9 mouse cellular contexts compared by ENCODE assay signal in genomic region chr17:25571453-25571820, GRCm38 (mm10). TPM values are rescaled to one million over a fixed set of nuclear protein-coding genes. Genes with fewer than 3 reads are reported as not detected.
DNase-seq lines count a peak whose midpoint lies in the region; ATAC-seq and TF ChIP-seq lines count a peak whose summit lies in the region.
"Had no signal": no experiment of that assay in that cellular context is flagged by ENCODE, and none has a peak within 500 bp of the region (broad histone marks: within the 10 kb centered on the region; RNA-seq: fewer than 3 reads in every experiment).

No protein-coding gene starts in this region.

- no peak for DNase-seq in heart, postnatal 25 days (ENCODE audit: low spot score)
- no peak for DNase-seq in ES-E14 (ENCODE audit: low read depth, low spot score)
- no peak for DNase-seq in hindbrain, embryonic 11.5 days (ENCODE audit: low spot score)
- no peak for DNase-seq in midbrain, embryonic 10.5 days (ENCODE audit: low spot score)
- no peak for DNase-seq in urinary bladder, postnatal 4 days (ENCODE audit: low spot score in 2 of 2)
- no peak for DNase-seq in cerebellum, adult 8-10 months
- DNase-seq in left cerebral cortex, adult 18-20 months (ENCODE audit: low spot score in 2 of 2) = no peak

- WGBS in heart, embryonic 11.5 days (ENCODE audit: insufficient replicate concordance) = 4% methylated on average over 8 of the region's 8 CpGs
- 1% methylated on average over 8 of the region's 8 CpGs for WGBS in hindbrain, embryonic 11.5 days
- WGBS in midbrain, embryonic 10.5 days = 3% methylated on average over 8 of the region's 8 CpGs

- in situ Hi-C loops in ES-E14 (cut with MboI; ENCODE audit: low sequenced_read_pairs in 2 of 2, unreplicated experiment in 2 of 2) = no loop called here

- peak overlapping the region; percentile 98 for H3K4me2 ChIP-seq in heart, embryonic 11.5 days
- peak overlapping the region; percentile 99 for H3K4me2 ChIP-seq in hindbrain, embryonic 11.5 days (replicated peaks; ENCODE audit: low read depth, low read length)

- H3K9me3 ChIP-seq in heart, embryonic 11.5 days (replicated peaks; ENCODE audit: control insufficient read depth, low read length) = no peaks in the 10 kb centered on the region
- H3K9me3 ChIP-seq in ES-E14 (ENCODE audit: control insufficient read depth, insufficient read depth, low read depth, low read length) = no peaks in the 10 kb centered on the region
- H3K9me3 ChIP-seq in hindbrain, embryonic 11.5 days (ENCODE audit: control insufficient read depth, low read length) = no peaks in the 10 kb centered on the region
- H3K9me3 ChIP-seq in midbrain, embryonic 10.5 days (replicated peaks) = no peaks in the 10 kb centered on the region

- peaks cover 26% of the 10 kb centered on the region for H3K4me1 ChIP-seq in heart, embryonic 11.5 days (ENCODE audit: control insufficient read depth, insufficient read depth, low read length)
- H3K4me1 ChIP-seq in ES-E14 (ENCODE audit: control insufficient read depth in 2 of 2, insufficient read depth in 2 of 2, low read length in 2 of 2, poor library complexity in 1 of 2) = peaks cover 0 to 3% of the 10 kb centered on the region in 2 experiments; a peak in 1 of 4 replicates
- peaks cover 20% of the 10 kb centered on the region for H3K4me1 ChIP-seq in hindbrain, embryonic 11.5 days (replicated peaks; ENCODE audit: control insufficient read depth, insufficient read depth, low read length)
- peaks cover 58% of the 10 kb centered on the region for H3K4me1 ChIP-seq in midbrain, embryonic 10.5 days

- peak overlapping the region; percentile 68 for H3K4me3 ChIP-seq in heart, embryonic 11.5 days (ENCODE audit: low read depth, low read length)
- peak overlapping the region; percentile 55 to 91 for H3K4me3 ChIP-seq in ES-E14 (ENCODE audit: insufficient read depth in 1 of 2, low read depth in 1 of 2, low read length in 2 of 2, poor library complexity in 1 of 2, severe bottlenecking in 1 of 2)
- H3K4me3 ChIP-seq in hindbrain, embryonic 11.5 days (ENCODE audit: low read depth, low read length) = peak overlapping the region; percentile 53
- H3K4me3 ChIP-seq in midbrain, embryonic 10.5 days = peak overlapping the region; percentile 63

- ATAC-seq in heart, embryonic 11.5 days (replicated peaks; ENCODE audit: insufficient number of reproducible peaks, low FRiP score, low TSS enrichment) = no peak
- ATAC-seq in hindbrain, embryonic 11.5 days (ENCODE audit: low FRiP score) = no peak

- peaks cover 36% of the 10 kb centered on the region for H3K27me3 ChIP-seq in heart, embryonic 11.5 days (ENCODE audit: control insufficient read depth, insufficient read depth, low read length)
- peaks cover 14% of the 10 kb centered on the region for H3K27me3 ChIP-seq in hindbrain, embryonic 11.5 days (ENCODE audit: control insufficient read depth, insufficient read depth, low read length)
- peaks cover 87% of the 10 kb centered on the region for H3K27me3 ChIP-seq in midbrain, embryonic 10.5 days (ENCODE audit: low read depth, poor library complexity, severe bottlenecking)

- intact Hi-C loops in heart, postnatal 25 days (cut with DNase I) = no loop called here

- H3K36me3 ChIP-seq in heart, embryonic 11.5 days (ENCODE audit: control insufficient read depth, insufficient read depth, low read length) = no peaks in the 10 kb centered on the region
- no peaks in the 10 kb centered on the region for H3K36me3 ChIP-seq in ES-E14 (ENCODE audit: control insufficient read depth, insufficient read depth, low read length, poor library complexity, severe bottlenecking)
- H3K36me3 ChIP-seq in hindbrain, embryonic 11.5 days (ENCODE audit: control insufficient read depth, insufficient read depth, low read length) = no peaks in the 10 kb centered on the region
- H3K36me3 ChIP-seq in midbrain, embryonic 10.5 days = 0 out of 2 replicates have a peak, but pooled peaks cover 4% of the 10 kb centered on the region

- H3K9ac ChIP-seq in heart, embryonic 11.5 days (ENCODE audit: low read depth, low read length) = peak overlapping the region; percentile 52; the same call in 1 of the 2 replicates
- peak overlapping the region; percentile 18 for H3K9ac ChIP-seq in ES-E14 (ENCODE audit: insufficient read depth, low read depth, low read length, poor library complexity, severe bottlenecking)
- H3K9ac ChIP-seq in hindbrain, embryonic 11.5 days (ENCODE audit: low read depth, low read length) = peak overlapping the region; percentile 45; the same call in 1 of the 2 replicates

- H3K27ac ChIP-seq in heart, embryonic 11.5 days (ENCODE audit: low read depth, low read length) = no peak overlapping the region
- no peak overlapping the region for H3K27ac ChIP-seq in ES-E14 (ENCODE audit: insufficient read depth, low read depth, low read length, poor library complexity, severe bottlenecking)
- H3K27ac ChIP-seq in hindbrain, embryonic 11.5 days (ENCODE audit: low read depth, low read length) = no peak overlapping the region
- H3K27ac ChIP-seq in midbrain, embryonic 10.5 days (replicated peaks) = peak overlapping the region; percentile 77

TF ChIP-seq in ES-E14, 5 proteins besides CTCF, POLR2A, EP300 and RAD21:
- TF ChIP-seq MAFK (IDR thresholded peaks at IDR 0.05; ENCODE audit: insufficient read depth, low read depth, low read length) (no peak), ZC3H11A (IDR thresholded peaks at IDR 0.05; ENCODE audit: borderline replicate concordance, low read depth, low read length) (no peak), CHD2 (IDR thresholded peaks at IDR 0.05; ENCODE audit: low read depth, low read length) (no peak), ZNF384 (IDR thresholded peaks at IDR 0.05; ENCODE audit: low read depth, low read length) (no peak), HCFC1 (IDR thresholded peaks at IDR 0.05; ENCODE audit: borderline replicate concordance, insufficient read depth, low read length) (no peak)

RNA-seq across cellular contexts. Expression of gene Sox8, which starts 1.0 kb away (rescaled TPM):
- polyA plus RNA-seq in heart, embryonic 11.5 days (2014; fragmentation: Nextera tagmentation; extraction: Ambion mirVana) = 2.0 and 2.9 TPM in 2 replicates
- under 1 TPM; 0.25 to 0.75 TPM for total RNA-seq in heart, postnatal 25 days (2021)
- total RNA-seq in ES-E14 (2012; rRNA removed) = 0.40 and 0.42 TPM in 2 replicates
- polyA plus RNA-seq in hindbrain, embryonic 11.5 days (2014; fragmentation: Nextera tagmentation; extraction: Ambion mirVana) = 7.1 TPM in 2 replicates
- 2.4 and 3.3 TPM in 2 replicates for polyA plus RNA-seq in midbrain, embryonic 10.5 days (2016; fragmentation: Nextera tagmentation; extraction: Ambion mirVana)
- 10 to 100 TPM; 52.1 to 55.2 TPM for total RNA-seq in left cerebral cortex, adult 18-20 months (2021)
- polyA plus RNA-seq: inflammation-experienced regulatory T-cells, adult 6 months had no signal

RNA-seq across cellular contexts. Expression of gene Lmf1, which starts 7.4 kb away (rescaled TPM):
- 32.8 and 34.9 TPM in 2 replicates for polyA plus RNA-seq in heart, embryonic 11.5 days (2014; fragmentation: Nextera tagmentation; extraction: Ambion mirVana)
- 10 to 100 TPM; 31.7 to 34.3 TPM for total RNA-seq in heart, postnatal 25 days (2021)
- total RNA-seq in ES-E14 (2012; rRNA removed) = 16.6 and 33.6 TPM in 2 replicates
- 23.1 and 26.9 TPM in 2 replicates for polyA plus RNA-seq in hindbrain, embryonic 11.5 days (2014; fragmentation: Nextera tagmentation; extraction: Ambion mirVana)
- 22.3 and 22.6 TPM in 2 replicates for polyA plus RNA-seq in midbrain, embryonic 10.5 days (2016; fragmentation: Nextera tagmentation; extraction: Ambion mirVana)
- total RNA-seq in left cerebral cortex, adult 18-20 months (2021) = 10 to 100 TPM; 19.1 to 20.2 TPM

Comparison
In these comparisons a context has a peak if more than half of its experiments do, and no peak if none do; other contexts are left out.
1. RNA of gene Sox8, which starts 1.0 kb away (total RNA-seq): 52.1 to 55.2 TPM in left cerebral cortex, adult 18-20 months; 0.25 to 0.75 TPM in heart, postnatal 25 days and 0.40 to 0.42 TPM in ES-E14; every median in the first group is over 10 times any median in the second.
2. Peak in every context shown above with its lines, with median percentiles within 50 percentile points of each other: H3K4me3 ChIP-seq and H3K9ac ChIP-seq.